Mouse (Mus musculus) stomach, postnatal 0 days (tissue): ENCODE results near the gene Gm21117. TPM values are rescaled to one million over a fixed set of nuclear protein-coding genes. Genes with fewer than 3 reads are reported as not detected.
"Not testable (repeated sequence)": the region's sequence is repeated elsewhere in the genome, so short reads cannot be mapped to it uniquely, and the experiment has no call there.

ENCODE experiments used
- ATAC-seq: fragments of 200-750 bp; cut with Nextera tagmentation; 2 replicates; pipeline ENCODE4 v1.8.0; 2017; ENCODE audit not compliant: low FRiP score, low TSS enrichment
- DNase-seq: peaks from one replicate; pipeline ENCODE4 v3.0.0-alpha.2; 2016; ENCODE audit warnings: low spot score
- H3K27ac ChIP-seq: fragments of 300-500 bp; sonication (generic); replicated peaks from 2 replicates; pipeline ENCODE4 v1.5.1; 2014; ENCODE audit warnings: mild to moderate bottlenecking, control low read depth
- H3K27me3 ChIP-seq: fragments of 300-500 bp; sonication (generic); 2 replicates; pipeline ENCODE4 v1.6.1; 2014; ENCODE audit warnings: low read length; ENCODE audit not compliant: control insufficient read depth, insufficient read depth
- H3K36me3 ChIP-seq: fragments of 300-500 bp; sonication (generic); 2 replicates; pipeline ENCODE4 v1.6.1; 2014; ENCODE audit warnings: low read length, mixed read lengths; ENCODE audit not compliant: control insufficient read depth, insufficient read depth
- H3K4me1 ChIP-seq: fragments of 300-500 bp; sonication (generic); replicated peaks from 2 replicates; pipeline ENCODE4 v1.6.1; 2014; ENCODE audit warnings: antibody characterized with exemption; ENCODE audit not compliant: control insufficient read depth, insufficient read depth
- H3K4me2 ChIP-seq: fragments of 300-500 bp; sonication (generic); replicated peaks from 2 replicates; pipeline ENCODE4 v1.6.1; 2014; ENCODE audit warnings: low read depth, mild to moderate bottlenecking, control low read depth, moderate library complexity
- H3K4me3 ChIP-seq: fragments of 300-500 bp; sonication (generic); 2 replicates; pipeline ENCODE4 v1.5.1; 2014; ENCODE audit warnings: low read depth, low read length, control low read depth
- H3K9ac ChIP-seq: fragments of 300-500 bp; sonication (generic); 2 replicates; pipeline ENCODE4 v1.6.1; 2014; ENCODE audit warnings: mild to moderate bottlenecking, low read length, control low read depth, mixed read lengths
- H3K9me3 ChIP-seq: fragments of 300-500 bp; sonication (generic); 2 replicates; pipeline ENCODE4 v1.6.1; 2016; ENCODE audit warnings: low read length; ENCODE audit not compliant: control insufficient read depth
- WGBS: fragments of 180-500 bp; shearing (Covaris S2); extraction: QIAGEN DNeasy Blood & Tissue Kit; methylation state at CpG from one replicate; pipeline ENCODE4 v1.1.7; 2014; 5-methylcytosine and 5-hydroxymethylcytosine counted together
- polyA plus RNA-seq: library from polyadenylated mRNA; unstranded; fragments of >200 nt; fragmentation: Nextera tagmentation; extraction: Ambion mirVana; gene quantifications from 2 replicates; pipeline ENCODE4 v1.2.1, GENCODE M21; 2015

Gene Gm21117
- polyA plus RNA-seq: not detected in 2 replicates

DNA sequence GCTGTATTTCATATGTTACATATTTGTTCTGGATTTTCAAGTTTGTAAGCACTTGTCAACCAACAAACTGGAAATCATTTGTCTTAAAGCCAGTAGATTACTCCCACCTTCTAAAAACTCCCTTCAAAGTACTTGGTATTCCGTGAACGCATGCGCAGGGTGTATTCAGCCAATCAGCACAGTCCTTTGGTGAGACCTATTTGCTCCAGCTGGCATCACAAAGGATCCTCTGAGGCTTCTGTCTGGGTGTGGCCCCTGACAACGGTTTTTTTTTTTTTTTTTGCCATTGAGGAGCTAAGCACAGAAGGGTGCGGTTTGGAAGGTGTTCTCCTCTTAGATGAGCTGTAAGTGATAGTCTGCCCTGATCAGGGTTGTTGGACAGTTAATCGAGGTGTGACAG lies at the start of gene Gm21117:
Gene Gm21117 (plus strand): TSS at position 301 of the 400 bp plus-strand sequence.
- not testable (repeated sequence) for H3K4me3 ChIP-seq, H3K9ac ChIP-seq, ATAC-seq, H3K4me2 ChIP-seq, H3K9me3 ChIP-seq, H3K27me3 ChIP-seq, H3K4me1 ChIP-seq, DNase-seq, H3K36me3 ChIP-seq, H3K27ac ChIP-seq
- WGBS: no CpG with 5 or more reads among the region's 6 CpGs
